In genomic region chr15:65455203-65455816, GRCm38 (mm10) we compare ENCODE assay signal across 8 mouse cellular contexts.
DNase-seq lines count a peak whose midpoint lies in the region; ATAC-seq and TF ChIP-seq lines count a peak whose summit lies in the region.
"Had no signal": no experiment of that assay in that cellular context is flagged by ENCODE, and none has a peak within 500 bp of the region (broad histone marks: within the 10 kb centered on the region; RNA-seq: fewer than 3 reads in every experiment).

No protein-coding gene starts in this region.

- no peaks in the 10 kb centered on the region for H3K27me3 ChIP-seq in kidney, postnatal 0 days (ENCODE audit: insufficient read depth, low read length)
- no peaks in the 10 kb centered on the region for H3K27me3 ChIP-seq in hindbrain, postnatal 0 days (ENCODE audit: insufficient read depth, low read length)
- H3K27me3 ChIP-seq in neural tube, embryonic 12.5 days (replicated peaks), result no peaks in the 10 kb centered on the region
- H3K27me3 ChIP-seq: liver, embryonic 15.5 days had no signal

- 29% methylated on average over 2 of the region's 2 CpGs for WGBS in kidney, postnatal 0 days
- 60% methylated on average over 2 of the region's 2 CpGs for WGBS in hindbrain, postnatal 0 days
- WGBS in neural tube, embryonic 12.5 days, result 24% methylated on average over 2 of the region's 2 CpGs

- H3K9ac ChIP-seq in kidney, postnatal 0 days (ENCODE audit: low read depth, low read length), result no peak overlapping the region
- no peak overlapping the region for H3K9ac ChIP-seq in hindbrain, postnatal 0 days (replicated peaks; ENCODE audit: low read length)
- no peak overlapping the region for H3K9ac ChIP-seq in neural tube, embryonic 12.5 days
- H3K9ac ChIP-seq: liver, embryonic 15.5 days had no signal

- no peak overlapping the region for H3K4me2 ChIP-seq in kidney, postnatal 0 days (ENCODE audit: low read length)
- H3K4me2 ChIP-seq in hindbrain, postnatal 0 days (ENCODE audit: low read depth, low read length), result no peak overlapping the region
- no peak overlapping the region for H3K4me2 ChIP-seq in neural tube, embryonic 12.5 days (replicated peaks)
- H3K4me2 ChIP-seq: liver, embryonic 15.5 days had no signal

- H3K9me3 ChIP-seq in kidney, postnatal 0 days (replicated peaks; ENCODE audit: low read length), result no peaks in the 10 kb centered on the region
- no peaks in the 10 kb centered on the region for H3K9me3 ChIP-seq in hindbrain, postnatal 0 days (ENCODE audit: low read length)
- H3K9me3 ChIP-seq in neural tube, embryonic 12.5 days, result no peaks in the 10 kb centered on the region
- H3K9me3 ChIP-seq: liver, embryonic 15.5 days had no signal

- H3K4me3 ChIP-seq in kidney, postnatal 0 days (replicated peaks; ENCODE audit: low read depth, low read length), result no peak overlapping the region
- H3K4me3 ChIP-seq in hindbrain, postnatal 0 days (ENCODE audit: low read length), result no peak overlapping the region
- no peak overlapping the region for H3K4me3 ChIP-seq in neural tube, embryonic 12.5 days
- H3K4me3 ChIP-seq: liver, embryonic 15.5 days had no signal

- H3K36me3 ChIP-seq in kidney, postnatal 0 days (ENCODE audit: insufficient read depth, low read length), result no peaks in the 10 kb centered on the region
- no peaks in the 10 kb centered on the region for H3K36me3 ChIP-seq in hindbrain, postnatal 0 days (ENCODE audit: insufficient read depth, low read length)
- H3K36me3 ChIP-seq in neural tube, embryonic 12.5 days, result no peaks in the 10 kb centered on the region
- H3K36me3 ChIP-seq: liver, embryonic 15.5 days had no signal

- TF ChIP-seq CTCF in kidney, postnatal 0 days (IDR thresholded peaks at IDR 0.05; ENCODE audit: low read depth), result no peak
- no peak for TF ChIP-seq CTCF in hindbrain, postnatal 0 days (IDR thresholded peaks at IDR 0.05; ENCODE audit: low read depth)

- peak; percentile 38 for DNase-seq in kidney, postnatal 0 days (ENCODE audit: low spot score)
- no peak for DNase-seq in kidney, postnatal 25 days
- DNase-seq in cerebellum, postnatal 36 days, result peak; percentile 12 to 30
- peak; percentile 15 for DNase-seq in hindbrain, postnatal 0 days (ENCODE audit: low spot score)
- DNase-seq in thymus, postnatal 0 days (ENCODE audit: low spot score), result no peak
- no peak for DNase-seq in heart, postnatal 25 days (ENCODE audit: low spot score)

- H3K27ac ChIP-seq in kidney, postnatal 0 days, result no peak overlapping the region
- no peak overlapping the region for H3K27ac ChIP-seq in hindbrain, postnatal 0 days
- no peak overlapping the region for H3K27ac ChIP-seq in neural tube, embryonic 12.5 days
- H3K27ac ChIP-seq: liver, embryonic 15.5 days had no signal

- ATAC-seq in kidney, postnatal 0 days (replicated peaks; ENCODE audit: low FRiP score, low read depth), result peak; percentile 52
- ATAC-seq in hindbrain, postnatal 0 days, result peak; percentile 64; the same call in 1 of the 2 replicates
- ATAC-seq in neural tube, embryonic 12.5 days (ENCODE audit: low FRiP score, low read depth), result peak; percentile 88

- no peaks in the 10 kb centered on the region for H3K4me1 ChIP-seq in kidney, postnatal 0 days (replicated peaks; ENCODE audit: insufficient read depth, low read length)
- H3K4me1 ChIP-seq in hindbrain, postnatal 0 days (ENCODE audit: insufficient read depth, low read length), result no peaks in the 10 kb centered on the region
- no peaks in the 10 kb centered on the region for H3K4me1 ChIP-seq in neural tube, embryonic 12.5 days
- H3K4me1 ChIP-seq: liver, embryonic 15.5 days had no signal

- intact Hi-C loops in heart, postnatal 25 days (cut with DNase I), result no loop called here

Comparison
In these comparisons a context has a peak if more than half of its experiments do, and no peak if none do; other contexts are left out.
1. DNase-seq: peak in kidney, postnatal 0 days (single experiment), cerebellum, postnatal 36 days (2 of 2) and hindbrain, postnatal 0 days (single experiment); none in kidney, postnatal 25 days (0 of 2), thymus, postnatal 0 days (single experiment) and heart, postnatal 25 days (single experiment).
2. Peak in every context shown above with its lines, with median percentiles within 50 percentile points of each other: ATAC-seq.